Mouse (Mus musculus) kidney, embryonic 14.5 days (tissue): ENCODE data around the gene Fosb. TPM values are rescaled to one million over a fixed set of nuclear protein-coding genes. Genes with fewer than 3 reads are reported as not detected.

Experiments used
- ATAC-seq: fragments of 200-750 bp; cut with Nextera tagmentation; 2 replicates; pipeline ENCODE4 v1.8.0; 2017; ENCODE audit warnings: moderate number of reproducible peaks, mild to moderate bottlenecking, moderate TSS enrichment, moderate library complexity; ENCODE audit not compliant: low FRiP score, low TSS enrichment
- H3K27ac ChIP-seq: fragments of 300-500 bp; sonication (generic); 2 replicates; pipeline ENCODE4 v1.5.1; 2014; ENCODE audit warnings: low read depth, mild to moderate bottlenecking, low read length, moderate library complexity, mixed read lengths
- H3K27me3 ChIP-seq: fragments of 300-500 bp; sonication (generic); 2 replicates; pipeline ENCODE4 v1.6.1; 2014; ENCODE audit warnings: mild to moderate bottlenecking, low read length; ENCODE audit not compliant: control insufficient read depth, insufficient read depth
- H3K36me3 ChIP-seq: fragments of 300-500 bp; sonication (generic); 2 replicates; pipeline ENCODE4 v1.6.1; 2014; ENCODE audit warnings: low read length, mixed read lengths; ENCODE audit not compliant: control insufficient read depth, insufficient read depth
- H3K4me1 ChIP-seq: fragments of 300-500 bp; sonication (generic); 2 replicates; pipeline ENCODE4 v1.6.1; 2014; ENCODE audit warnings: low read length, mixed read lengths; ENCODE audit not compliant: control insufficient read depth, insufficient read depth
- H3K4me2 ChIP-seq: fragments of 300-500 bp; sonication (generic); replicated peaks from 2 replicates; pipeline ENCODE4 v1.6.1; 2014; ENCODE audit warnings: low read depth, mild to moderate bottlenecking, low read length
- H3K4me3 ChIP-seq: fragments of 300-500 bp; sonication (generic); 2 replicates; pipeline ENCODE4 v1.5.1; 2014; ENCODE audit warnings: mild to moderate bottlenecking, low read length
- H3K9ac ChIP-seq: fragments of 300-500 bp; sonication (generic); 2 replicates; pipeline ENCODE4 v1.6.1; 2014; ENCODE audit warnings: low read depth, mild to moderate bottlenecking, low read length, moderate library complexity
- H3K9me3 ChIP-seq: fragments of 300-500 bp; sonication (generic); 2 replicates; pipeline ENCODE4 v1.6.1; 2016; ENCODE audit warnings: low read length; ENCODE audit not compliant: control insufficient read depth
- WGBS: fragments of 180-500 bp; shearing (Covaris S2); extraction: QIAGEN DNeasy Blood & Tissue Kit; methylation state at CpG from one replicate; pipeline ENCODE4 v1.1.7; 2014; 5-methylcytosine and 5-hydroxymethylcytosine counted together
- polyA plus RNA-seq: library from polyadenylated mRNA; unstranded; fragments of >200 nt; fragmentation: Nextera tagmentation; extraction: Ambion mirVana; gene quantifications from 2 replicates; pipeline ENCODE4 v1.2.1, GENCODE M21; 2014

Gene Fosb
- polyA plus RNA-seq, 1 experiment from 2014 or later: 0.20 TPM

DNA sequence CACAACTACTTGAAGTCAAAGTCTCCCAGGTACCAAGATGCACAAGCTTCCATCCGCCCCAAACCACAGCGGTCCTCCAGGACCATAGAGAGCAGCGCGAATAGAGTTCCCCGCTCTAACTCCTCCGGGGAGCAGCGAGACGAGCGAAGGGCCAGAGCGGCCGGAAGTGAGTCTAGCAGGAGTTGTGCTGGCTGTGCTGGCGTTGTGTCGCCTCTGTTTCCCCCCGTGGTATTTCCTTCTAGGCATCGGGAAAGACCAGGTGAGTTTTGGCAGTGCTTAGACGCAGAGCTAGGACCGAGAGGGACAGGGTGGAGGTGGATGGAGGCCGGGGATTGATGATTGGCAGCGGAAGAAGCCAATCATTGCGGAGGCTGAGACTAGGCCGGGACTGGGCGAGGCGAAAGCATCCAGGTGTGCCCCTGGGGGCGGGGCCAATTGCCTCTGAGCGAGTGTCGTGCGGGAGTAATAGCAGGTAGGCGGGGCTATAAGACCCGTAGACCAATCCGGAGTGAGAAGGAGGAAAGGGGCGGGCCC is 35.2 kb upstream of the Fosb start:
- H3K4me1 ChIP-seq: peaks cover 22% of the 10 kb centered on the region
- ATAC-seq: peak; percentile 94
- peak overlapping the region; percentile 69 for H3K9ac ChIP-seq
- peaks cover 15% of the 10 kb centered on the region for H3K36me3 ChIP-seq
- no peaks in the 10 kb centered on the region for H3K9me3 ChIP-seq
- H3K4me3 ChIP-seq: peak overlapping the region; percentile 76
- H3K27me3 ChIP-seq: peaks cover 8% of the 10 kb centered on the region; the same call in 1 of the 2 replicates
- peak overlapping the region; percentile 92 for H3K27ac ChIP-seq
- H3K4me2 ChIP-seq: peak overlapping the region; percentile 84
- WGBS: under 1% methylated on average over 31 of the region's 31 CpGs

DNA sequence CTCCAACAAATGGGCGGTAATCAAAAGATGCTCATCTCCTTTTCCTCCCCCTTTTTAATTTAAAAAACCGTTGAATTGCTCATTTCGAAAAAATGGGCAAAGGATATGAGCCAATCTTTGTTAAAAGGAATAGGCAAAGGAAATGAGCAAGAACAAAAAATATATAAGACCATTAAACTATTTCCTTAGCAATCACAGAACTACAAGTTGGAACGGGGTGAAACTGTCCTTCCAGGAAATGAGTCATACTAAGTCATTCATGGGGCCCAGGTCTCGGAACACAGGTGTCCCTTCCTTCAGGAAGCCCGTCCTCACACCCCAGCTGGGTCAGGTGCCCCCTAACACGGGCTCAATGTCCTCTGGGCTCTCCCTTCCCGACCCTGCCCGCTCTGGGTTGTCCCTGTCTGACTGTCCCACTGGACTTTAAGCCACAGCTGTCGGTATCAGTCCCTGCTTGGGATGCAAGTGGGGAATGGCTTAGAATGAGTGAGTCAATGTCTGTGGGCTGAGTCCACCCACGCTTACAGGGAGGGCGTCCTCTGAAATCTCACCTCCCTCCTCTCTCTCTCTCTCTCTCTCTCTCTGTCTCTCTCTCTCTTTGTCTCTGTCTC is 34.5 kb upstream of the Fosb start, which contains the start of gene Ercc1:
Ercc1 (plus strand) TSS at position 542 of the 611 bp plus-strand sequence.
- no peak for ATAC-seq

DNA sequence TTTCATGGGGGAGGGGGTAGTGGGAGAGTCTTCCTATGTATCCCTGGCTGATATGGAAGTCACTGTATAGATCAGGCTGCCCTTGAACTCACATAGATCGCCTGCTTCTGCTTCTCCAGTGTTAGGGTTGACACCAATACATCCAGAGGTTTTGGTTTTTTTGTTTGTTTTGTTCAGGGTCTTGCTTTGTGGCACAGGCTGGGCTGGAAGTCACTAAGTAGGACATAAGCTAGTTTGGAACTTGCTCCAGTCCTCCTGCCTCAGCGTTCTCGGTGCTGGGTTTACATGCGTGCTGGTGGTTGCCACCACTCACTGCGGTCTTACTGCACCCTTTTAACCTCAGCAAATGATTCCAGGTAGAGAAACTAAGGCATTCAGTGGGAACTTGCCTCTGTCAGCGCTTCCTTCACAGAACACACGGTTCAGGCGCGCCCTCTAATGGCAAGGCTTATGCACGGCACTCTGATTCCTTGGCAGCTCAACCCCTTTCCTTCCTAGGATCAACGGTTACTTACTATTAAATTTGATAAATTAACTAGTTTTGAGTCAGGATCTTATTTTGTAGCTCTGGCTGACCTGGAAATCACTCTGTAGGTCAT is 33.5 kb upstream of the Fosb start:
- no peak overlapping the region for H3K27ac ChIP-seq
- no peak overlapping the region for H3K9ac ChIP-seq
- ATAC-seq: no peak
- WGBS: 1% methylated on average over 11 of the region's 11 CpGs
- peaks cover 19% of the 10 kb centered on the region for H3K4me1 ChIP-seq
- peaks cover 8% of the 10 kb centered on the region; the same call in 1 of the 2 replicates for H3K27me3 ChIP-seq
- peak overlapping the region; percentile 1; the same call in 1 of the 2 replicates for H3K4me2 ChIP-seq
- H3K9me3 ChIP-seq: no peaks in the 10 kb centered on the region
- H3K4me3 ChIP-seq: no peak overlapping the region
- peaks cover 4% of the 10 kb centered on the region for H3K36me3 ChIP-seq

More for the DNA sequence above, 34.5 kb upstream of the Fosb start, which contains the start of gene Ercc1:
- Histone ChIP-seq H3K4me2 (peak within 1 kb of the TSS; percentile 84), H3K27me3 (peaks cover 8% of the 10 kb centered on the region; the same call in 1 of the 2 replicates), H3K36me3 (peaks cover 12% of the 10 kb centered on the region), H3K4me1 (peaks cover 19% of the 10 kb centered on the region), H3K9me3 (no peaks in the 10 kb centered on the region), H3K4me3 (peak within 1 kb of the TSS; percentile 76), H3K27ac (peak within 1 kb of the TSS; percentile 92), H3K9ac (peak within 1 kb of the TSS; percentile 69)
- 24% methylated on average over 12 of the region's 12 CpGs for WGBS

DNA sequence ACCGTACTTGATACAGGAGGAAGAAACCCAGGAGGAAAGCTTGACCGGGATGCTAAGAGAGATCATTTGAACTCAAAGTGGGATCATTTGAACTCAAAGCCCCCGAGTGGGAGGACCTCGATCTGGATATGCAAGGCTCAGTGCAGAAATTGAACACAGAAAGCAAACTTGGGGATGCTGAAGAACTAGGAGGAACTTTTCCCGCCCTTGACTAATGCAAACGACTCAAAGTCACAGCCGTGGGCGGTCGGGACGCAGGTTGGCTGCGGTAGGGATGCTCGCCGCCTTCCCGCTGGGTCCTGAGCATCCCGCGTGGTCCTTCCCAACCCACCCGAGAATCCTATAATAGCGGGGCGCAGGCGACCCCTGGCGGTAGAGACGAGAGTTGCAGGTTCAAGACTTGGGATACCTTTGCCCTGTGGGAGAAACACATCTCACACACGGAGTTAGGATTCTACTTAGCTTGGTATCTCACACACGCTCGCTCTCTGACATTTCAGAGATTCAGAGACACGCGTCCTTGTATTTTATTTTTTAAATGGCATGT is 32.7 kb upstream of the Fosb start:
- no peak overlapping the region for H3K27ac ChIP-seq
- 0 out of 2 replicates have a peak, but pooled peaks have one; percentile 9 for ATAC-seq
- under 1% methylated on average over 27 of the region's 27 CpGs for WGBS
- peak overlapping the region; percentile 52 for H3K9ac ChIP-seq
- H3K27me3 ChIP-seq: peaks cover 8% of the 10 kb centered on the region; the same call in 1 of the 2 replicates
- H3K4me1 ChIP-seq: peaks cover 19% of the 10 kb centered on the region
- H3K36me3 ChIP-seq: no peaks in the 10 kb centered on the region; the same call in 1 of the 2 replicates
- H3K4me3 ChIP-seq: peak overlapping the region; percentile 50
- H3K4me2 ChIP-seq: peak overlapping the region; percentile 97
- no peaks in the 10 kb centered on the region for H3K9me3 ChIP-seq

DNA sequence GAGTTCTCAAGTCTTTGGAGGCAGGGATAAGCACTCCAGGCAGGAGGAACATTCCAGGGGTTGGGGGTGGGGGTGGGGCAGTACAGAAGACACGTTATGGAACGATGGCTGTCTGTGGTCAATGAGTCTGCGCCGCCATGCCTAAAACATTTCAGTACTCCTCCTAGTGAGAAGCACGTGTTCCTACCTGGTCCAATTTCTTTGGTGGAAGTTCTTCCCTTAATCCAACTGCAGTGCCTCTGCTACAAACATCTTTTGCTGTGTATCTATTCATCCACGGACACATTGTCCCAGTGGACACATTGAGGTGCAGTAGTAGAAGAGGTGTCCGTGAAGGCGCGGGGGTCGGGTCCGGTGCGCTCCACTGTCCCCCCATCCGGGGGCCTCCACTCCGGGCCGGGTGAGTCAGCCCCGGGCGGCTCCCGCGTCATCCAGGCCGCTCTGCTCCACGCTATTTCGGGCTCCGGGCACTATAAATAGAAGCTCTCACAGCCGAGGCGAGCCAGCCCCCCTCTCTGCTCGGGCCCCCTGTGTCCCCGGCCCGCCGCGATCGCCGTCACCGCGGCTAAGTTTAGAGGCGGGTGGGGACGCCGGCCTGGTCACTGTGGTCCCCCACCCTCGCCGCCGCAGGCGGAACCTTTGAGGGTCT is 32.0 kb upstream of the Fosb start:
- Histone ChIP-seq H3K4me1 (peaks cover 19% of the 10 kb centered on the region), H3K36me3 (no peaks in the 10 kb centered on the region; the same call in 1 of the 2 replicates), H3K9ac (peak overlapping the region; percentile 52), H3K9me3 (no peaks in the 10 kb centered on the region), H3K27me3 (peaks cover 8% of the 10 kb centered on the region; the same call in 1 of the 2 replicates), H3K4me3 (peak overlapping the region; percentile 50), H3K4me2 (peak overlapping the region; percentile 97), H3K27ac (no peak overlapping the region)
- ATAC-seq: no peak
- 1% methylated on average over 35 of the region's 41 CpGs for WGBS

DNA sequence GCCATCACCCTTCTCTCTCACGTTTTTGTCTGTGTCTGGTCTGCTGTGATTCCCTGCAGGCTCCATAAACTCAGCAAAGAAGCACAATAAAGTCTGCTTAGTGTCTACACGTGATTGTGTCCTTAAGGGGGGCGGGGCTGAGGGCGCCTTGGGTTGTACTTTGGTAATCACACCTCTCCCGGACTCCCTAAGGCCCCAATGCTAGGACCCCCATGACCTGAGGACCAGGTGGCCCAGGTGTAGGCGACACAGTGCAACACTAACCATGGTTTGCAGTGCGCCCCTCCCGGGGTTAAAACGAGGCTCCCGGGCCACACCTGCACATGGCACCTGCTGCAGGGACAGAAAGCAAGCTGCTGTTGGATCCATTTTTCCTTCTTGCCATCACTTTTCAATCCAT is 31.4 kb upstream of the Fosb start:
- Histone ChIP-seq H3K9me3 (no peaks in the 10 kb centered on the region), H3K36me3 (no peaks in the 10 kb centered on the region), H3K4me2 (peak overlapping the region; percentile 97; the same call in 1 of the 2 replicates), H3K27me3 (peaks cover 8% of the 10 kb centered on the region; the same call in 1 of the 2 replicates), H3K4me1 (peaks cover 19% of the 10 kb centered on the region), H3K4me3 (no peak overlapping the region), H3K27ac (no peak overlapping the region), H3K9ac (no peak overlapping the region)
- 17% methylated on average over 10 of the region's 10 CpGs for whole genome bisulfite sequencing
- ATAC-seq: no peak

DNA sequence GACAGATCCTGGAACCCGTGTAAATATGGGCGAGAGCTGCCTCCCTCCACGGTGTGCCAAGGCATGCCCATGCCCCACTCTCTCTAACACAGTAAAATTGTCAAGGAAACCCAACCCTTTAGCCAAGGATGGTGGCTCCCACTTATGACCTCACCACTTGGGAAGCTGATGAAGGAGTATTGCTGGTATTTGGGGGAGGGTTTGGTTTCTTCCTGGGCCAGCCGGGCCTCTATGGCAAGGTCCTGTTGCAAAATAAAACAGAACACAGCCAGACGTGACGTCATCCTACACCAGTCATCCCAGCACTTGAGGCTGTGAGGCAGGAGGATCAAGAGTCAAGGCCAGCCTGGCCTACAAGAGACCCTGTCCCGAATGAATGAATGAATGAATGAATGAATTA is 28.7 kb upstream of the Fosb start:
- 66% methylated on average over 7 of the region's 7 CpGs for WGBS
- ATAC-seq: no peak
- no peak overlapping the region for H3K27ac ChIP-seq
- H3K36me3 ChIP-seq: no peaks in the 10 kb centered on the region
- peaks cover 8% of the 10 kb centered on the region; the same call in 1 of the 2 replicates for H3K27me3 ChIP-seq
- no peak overlapping the region for H3K4me3 ChIP-seq
- no peaks in the 10 kb centered on the region for H3K9me3 ChIP-seq
- no peak overlapping the region for H3K4me2 ChIP-seq
- H3K4me1 ChIP-seq: 0 out of 2 replicates have a peak, but pooled peaks cover 7% of the 10 kb centered on the region
- no peak overlapping the region for H3K9ac ChIP-seq

DNA sequence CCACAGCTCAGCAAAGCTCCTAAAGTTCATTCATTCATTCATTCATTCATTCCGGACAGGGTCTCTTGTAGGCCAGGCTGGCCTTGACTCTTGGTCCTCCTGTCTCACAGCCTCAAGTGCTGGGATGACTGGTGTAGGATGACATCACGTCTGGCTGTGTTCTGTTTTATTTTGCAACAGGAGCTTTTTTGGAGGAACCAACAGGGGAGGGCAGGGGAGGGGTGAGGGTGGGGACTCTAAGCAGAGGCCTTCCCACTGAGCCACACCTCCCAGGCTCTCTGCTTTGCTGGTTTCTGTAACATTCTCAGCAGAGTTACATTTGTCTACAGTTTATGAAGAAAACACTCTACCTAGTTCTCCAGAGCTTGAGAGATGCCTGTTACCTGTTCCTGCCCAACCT is 28.2 kb upstream of the Fosb start:
- 39% methylated on average over 2 of the region's 2 CpGs for WGBS
- H3K4me3 ChIP-seq: no peak overlapping the region
- ATAC-seq: no peak

More for the DNA sequence above, 28.2 kb upstream of the Fosb start:
- H3K9ac ChIP-seq: no peak overlapping the region
- H3K27ac ChIP-seq: no peak overlapping the region
- H3K27me3 ChIP-seq: peaks cover 8% of the 10 kb centered on the region; the same call in 1 of the 2 replicates
- H3K9me3 ChIP-seq: no peaks in the 10 kb centered on the region
- no peak overlapping the region for H3K4me2 ChIP-seq
- 0 out of 2 replicates have a peak, but pooled peaks cover 7% of the 10 kb centered on the region for H3K4me1 ChIP-seq
- no peaks in the 10 kb centered on the region for H3K36me3 ChIP-seq
